Mouse (Mus musculus) cerebellum, adult 18-20 months (tissue): ENCODE results near the gene Tmod1.

Experiments
- DNase-seq, 2 experiments: peaks; one replicate each; pipeline ENCODE4 v3.0.0; 2021

Gene Tmod1

DNA sequence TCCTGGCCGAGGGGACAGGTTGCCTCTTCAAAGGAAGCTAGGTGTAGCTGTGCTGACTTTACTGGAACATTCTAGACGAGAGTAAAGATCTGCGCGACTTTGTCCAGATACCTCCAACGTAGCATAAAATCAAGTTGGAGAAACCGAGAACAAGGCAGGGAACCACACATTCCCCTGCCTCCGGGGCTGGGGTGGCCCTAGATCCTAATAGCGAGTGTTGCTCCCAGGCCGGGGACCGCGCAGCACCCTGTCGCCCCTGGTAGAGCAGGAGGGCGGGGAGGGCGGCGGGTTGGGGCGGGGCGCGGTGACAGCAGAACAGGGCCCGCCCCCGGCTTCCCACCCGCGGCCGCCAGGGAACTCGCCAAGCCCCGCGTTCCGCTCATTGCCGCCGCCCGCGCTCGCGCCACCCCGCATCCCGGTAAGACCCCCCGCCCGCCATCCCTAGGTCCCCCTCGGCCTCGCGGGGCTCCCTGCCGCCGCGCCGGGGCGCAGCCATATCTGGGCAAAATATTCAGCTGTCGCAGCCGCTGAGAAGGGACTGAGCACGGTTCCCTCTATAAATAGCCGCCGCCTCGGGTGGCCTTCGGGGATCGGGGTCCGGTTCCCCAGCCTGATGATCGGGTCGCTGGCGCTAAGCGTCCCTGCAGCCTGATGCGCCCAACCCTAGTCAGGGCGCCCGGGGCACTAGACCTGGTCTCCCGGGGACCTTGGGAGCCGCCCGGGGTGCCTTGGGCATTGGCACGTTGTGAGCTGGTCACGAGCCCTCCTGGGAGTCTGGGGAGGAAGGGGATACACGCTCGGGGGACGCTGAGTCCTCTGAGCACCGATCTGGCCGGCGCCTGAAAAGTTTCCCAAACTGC lies at the start of gene Tmod1:
TSS of gene Tmod1 (plus strand) at position 44 of the 860 bp plus-strand sequence.
- peak; percentile 82 to 88 for DNase-seq

DNA sequence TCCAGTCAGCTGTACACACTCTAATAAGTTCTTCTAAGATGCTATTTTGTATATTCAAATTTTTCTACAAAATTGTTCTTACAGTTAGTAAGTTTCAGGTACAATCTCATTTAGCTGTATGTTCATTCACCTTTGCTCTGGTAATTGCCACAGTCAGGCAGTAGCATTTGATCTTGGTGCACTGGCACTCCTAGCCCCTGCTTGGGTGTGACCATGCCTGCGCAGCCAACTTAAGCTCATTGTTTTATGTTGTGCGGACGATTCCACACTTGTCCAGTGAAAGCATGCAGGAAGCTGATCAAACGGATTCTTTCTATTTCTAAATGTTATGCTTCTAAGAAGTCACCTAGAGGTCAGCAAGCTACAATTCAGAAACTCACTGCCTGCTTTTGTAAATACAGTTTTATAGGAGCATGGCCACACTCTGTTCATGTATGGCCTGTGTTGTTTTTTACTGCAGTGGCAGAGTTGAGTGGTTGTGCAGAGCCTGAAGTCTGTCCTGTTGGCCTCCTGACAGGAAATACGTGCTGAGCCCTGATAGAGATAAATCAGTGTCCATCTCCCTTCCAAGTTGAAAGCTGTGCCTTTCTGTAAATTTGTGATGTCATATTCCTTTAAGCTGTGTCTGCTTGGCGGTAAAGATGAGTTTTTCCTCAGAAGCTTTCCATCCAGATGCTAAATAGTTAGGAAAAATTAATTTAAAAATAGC lies 48.2 kb upstream of the Tmod1 start:
- DNase-seq: no peak

DNA sequence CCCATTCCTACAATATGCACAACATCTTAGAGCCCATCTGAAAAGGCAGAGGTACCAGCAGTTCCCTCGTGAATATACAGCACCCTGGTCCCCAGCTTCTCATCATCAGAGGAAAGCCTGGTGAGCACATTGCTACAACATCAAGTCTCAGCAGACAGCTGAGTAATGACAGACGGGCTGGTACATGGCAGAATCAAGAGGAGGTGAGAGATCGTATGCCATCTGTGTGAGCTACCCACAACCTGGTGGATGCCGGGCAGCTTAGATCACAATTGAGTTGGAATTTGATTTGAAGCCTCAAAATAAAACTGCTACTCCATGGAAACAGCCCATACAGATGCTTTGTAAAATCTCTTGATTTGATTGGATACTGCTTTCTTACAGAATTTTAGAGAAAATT lies 40.2 kb upstream of the Tmod1 start:
- DNase-seq: no peak

DNA sequence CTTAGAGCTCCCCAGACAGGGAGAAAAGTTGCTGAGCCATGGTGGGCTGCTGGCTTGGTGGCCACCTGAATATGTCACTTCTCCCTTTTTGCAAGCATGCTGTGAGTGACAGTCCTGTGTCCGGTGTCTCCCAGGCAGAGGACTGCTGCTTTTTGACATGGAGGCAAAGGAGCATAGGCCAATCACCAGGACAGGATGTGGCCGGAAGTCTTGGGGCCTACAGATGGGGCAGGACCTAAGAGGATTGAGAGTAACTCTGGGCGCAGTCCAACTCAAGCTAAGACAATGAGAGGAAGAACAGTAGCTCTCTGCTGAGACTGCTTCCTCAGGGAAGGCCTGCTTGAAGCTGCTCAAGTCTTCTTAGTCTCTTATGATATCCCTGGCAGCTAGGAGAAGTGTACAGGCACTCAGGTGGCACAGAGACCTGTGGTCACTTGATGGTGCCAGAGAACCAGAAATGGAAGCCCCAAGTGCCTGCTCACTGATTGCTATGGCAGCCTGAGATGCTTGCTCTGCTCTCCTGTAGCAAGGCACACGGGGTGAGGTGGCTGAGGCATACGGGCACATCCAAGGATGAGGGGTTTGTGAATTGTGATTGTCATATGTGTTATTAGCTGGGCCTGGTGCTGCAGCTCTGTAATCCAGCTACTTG lies 30.5 kb upstream of the Tmod1 start:
- peak in 1 of 2 experiments; percentile 14 for DNase-seq

DNA sequence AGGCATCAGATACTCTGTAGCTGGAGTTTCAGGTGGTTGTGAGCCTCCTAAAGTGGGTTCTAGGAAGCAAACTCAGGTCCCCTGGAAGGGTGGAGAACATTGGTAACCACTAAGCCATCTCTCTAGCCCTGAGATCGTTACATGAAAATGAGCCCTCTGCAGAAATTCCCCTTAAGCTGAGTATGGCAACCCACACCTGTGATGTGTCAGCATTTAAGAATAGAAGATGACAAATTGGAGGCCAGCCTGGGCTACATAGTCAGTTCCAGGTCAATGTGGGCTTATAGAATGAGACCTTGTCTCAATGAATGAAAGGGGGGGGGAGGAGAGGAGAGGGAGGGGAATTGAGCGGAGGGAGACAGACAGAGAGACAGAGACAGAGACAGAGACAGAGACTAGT lies 27.0 kb upstream of the Tmod1 start:
- DNase-seq: no peak

DNA sequence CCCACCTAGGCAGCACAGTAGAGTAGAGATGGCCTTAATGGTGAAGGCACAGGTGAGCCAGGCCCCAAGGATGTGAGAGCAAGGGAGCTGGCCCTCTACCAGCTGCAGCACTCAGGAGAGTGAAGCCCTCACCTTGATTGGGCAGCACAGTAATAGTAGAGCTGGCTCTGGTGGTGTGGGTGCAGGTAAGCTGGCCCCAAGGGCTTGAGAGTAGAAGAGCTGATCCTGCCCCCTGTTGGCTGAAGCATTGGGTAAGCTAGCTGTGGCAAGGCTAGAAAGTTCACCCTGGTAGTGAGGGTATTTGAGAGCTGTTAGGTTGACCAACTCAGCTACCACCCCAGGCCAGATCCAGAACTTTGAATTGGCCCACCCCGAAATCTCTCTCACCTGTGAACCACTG lies 23.1 kb upstream of the Tmod1 start:
- DNase-seq: no peak

DNA sequence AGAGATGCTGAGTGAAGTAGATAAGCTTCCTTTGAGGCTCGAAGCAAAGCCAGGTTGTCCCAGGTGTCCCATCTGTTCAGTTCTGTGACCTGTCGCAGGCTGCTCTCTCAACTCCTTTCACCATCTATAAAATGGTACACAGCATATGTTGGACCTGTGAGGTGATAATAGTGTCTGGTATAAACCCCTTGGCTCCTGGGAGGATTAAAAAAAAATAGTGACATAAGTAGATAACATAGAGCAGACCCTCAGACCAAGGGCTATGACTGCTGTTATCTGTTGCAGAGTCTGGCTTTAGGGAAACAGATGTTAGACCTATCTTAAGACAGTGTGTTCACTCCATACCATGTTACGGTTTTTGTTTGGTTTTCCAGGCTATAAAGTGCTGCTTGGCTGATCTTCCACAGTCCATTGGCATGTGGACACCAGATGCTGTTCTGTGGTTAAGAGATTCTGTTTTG lies 15.7 kb upstream of the Tmod1 start:
- DNase-seq: peak; percentile 46 to 59

DNA sequence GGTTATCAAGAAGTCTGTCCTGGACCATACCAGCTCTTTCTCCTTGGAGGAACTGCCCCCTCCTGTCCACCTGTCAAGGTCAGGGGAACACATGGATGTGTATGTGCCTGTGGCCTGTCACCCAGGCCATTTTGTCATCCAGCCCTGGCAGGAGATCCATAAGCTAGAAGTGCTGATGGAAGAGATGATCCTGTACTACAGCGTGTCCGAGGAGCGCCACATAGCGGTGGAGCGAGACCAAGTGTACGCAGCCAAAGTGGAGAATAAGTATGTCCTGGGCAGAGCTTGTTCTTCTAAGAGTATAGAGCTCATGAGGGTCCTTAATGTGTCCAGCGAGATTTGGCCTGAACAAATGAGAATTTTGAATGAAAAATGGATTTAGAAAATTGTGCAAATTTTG lies 12.8 kb upstream of the Tmod1 start:
- DNase-seq: peak in 1 of 2 experiments; percentile 53

DNA sequence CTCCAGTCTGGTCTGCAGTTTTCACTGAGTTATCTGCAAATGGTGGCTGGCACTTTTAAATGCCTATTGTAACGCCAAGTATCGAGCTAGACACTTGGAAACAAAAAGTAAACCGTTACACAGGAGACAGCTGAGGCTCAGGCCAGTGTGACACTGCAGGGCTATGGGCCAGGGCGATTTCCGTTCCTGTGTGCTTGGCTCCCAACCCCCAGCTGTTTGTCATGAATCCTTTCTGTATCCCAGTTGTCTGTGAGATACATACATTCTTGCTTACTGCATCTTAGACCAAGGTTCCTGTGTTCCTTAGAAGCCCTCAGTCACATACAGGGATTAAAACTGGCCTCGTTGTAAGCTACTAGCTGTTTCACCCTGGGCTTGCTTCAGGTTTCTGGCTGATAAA lies 10.5 kb upstream of the Tmod1 start:
- no peak for DNase-seq

DNA sequence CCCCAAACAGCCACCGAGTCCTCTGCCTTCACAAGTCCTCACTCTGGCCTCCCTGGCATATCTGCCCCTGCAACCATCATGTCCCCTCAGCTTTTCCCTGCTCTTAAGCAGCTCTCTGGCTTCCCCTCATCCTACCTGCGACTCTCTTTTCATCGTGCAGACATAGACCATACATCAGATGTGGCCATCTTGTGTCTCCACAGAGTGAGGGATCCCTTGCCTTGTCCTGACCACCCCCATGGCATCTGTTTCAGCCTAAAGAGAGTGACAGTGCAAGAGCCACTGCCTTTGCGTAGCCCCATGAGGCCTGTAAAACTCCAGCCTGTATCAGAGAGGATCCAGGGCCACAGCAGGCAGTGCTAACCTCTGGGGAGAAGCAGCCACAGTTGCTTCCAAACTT lies 10.0 kb upstream of the Tmod1 start:
- no peak for DNase-seq

DNA sequence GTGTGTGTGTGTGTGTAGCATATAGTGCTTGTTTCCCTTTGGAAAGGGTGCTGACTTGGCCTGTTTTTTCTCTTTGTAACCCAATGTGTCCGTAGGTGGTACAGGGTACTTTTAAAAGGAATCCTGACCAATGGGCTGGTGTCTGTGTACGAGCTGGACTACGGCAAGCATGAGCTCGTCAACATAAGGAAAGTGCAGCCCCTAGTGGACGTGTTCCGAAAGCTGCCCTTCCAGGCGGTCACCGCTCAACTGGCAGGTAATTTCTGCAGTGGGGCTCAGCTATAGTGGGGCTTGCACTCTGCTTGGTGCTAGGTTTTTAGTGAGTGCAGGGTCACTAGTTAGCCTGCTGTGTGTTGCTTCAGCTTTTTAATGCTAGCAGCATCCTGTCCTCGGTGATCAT lies 9.2 kb upstream of the Tmod1 start:
- DNase-seq: no peak

DNA sequence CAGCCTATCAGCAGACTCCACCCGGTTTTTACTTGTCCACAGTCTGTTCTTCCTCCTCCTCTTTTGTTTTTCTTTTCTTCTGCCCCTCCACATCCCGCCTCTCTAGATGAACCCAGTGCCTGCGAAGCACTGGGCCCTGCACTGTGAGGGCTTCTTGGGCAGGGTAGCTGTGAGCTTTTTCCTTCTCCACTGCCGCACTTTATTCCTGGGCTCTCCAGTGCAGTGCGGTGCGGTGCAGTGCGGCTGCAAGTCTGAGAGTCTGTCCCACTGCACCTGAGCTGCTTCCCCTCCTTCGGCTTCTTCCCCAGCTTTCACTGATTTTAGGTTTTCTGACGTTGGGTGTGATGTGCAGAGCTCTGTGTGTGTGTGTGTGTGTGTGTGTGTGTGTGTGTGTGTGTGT lies 6.3 kb upstream of the Tmod1 start:
- DNase-seq: no peak

DNA sequence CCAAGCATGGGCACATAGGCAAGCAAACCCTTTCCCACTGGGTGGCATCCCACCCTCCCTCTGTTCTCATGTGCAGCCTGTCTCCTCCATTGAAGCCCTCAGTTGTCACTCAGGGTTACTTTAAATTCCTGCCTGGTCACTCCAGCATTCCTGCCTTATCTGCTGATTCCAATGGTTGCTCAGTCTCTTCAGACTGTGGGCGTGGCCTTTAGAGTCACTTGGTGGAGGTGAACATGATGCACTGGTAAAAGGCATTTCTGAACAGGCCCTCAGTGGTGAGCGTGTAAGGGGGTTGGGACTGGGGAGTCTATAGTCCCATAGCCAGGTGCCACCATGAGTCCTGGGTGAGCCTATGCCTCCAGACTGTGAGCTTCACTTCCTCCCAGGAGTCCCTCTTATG lies 5.5 kb upstream of the Tmod1 start:
- DNase-seq: peak in 1 of 2 experiments; percentile 0

DNA sequence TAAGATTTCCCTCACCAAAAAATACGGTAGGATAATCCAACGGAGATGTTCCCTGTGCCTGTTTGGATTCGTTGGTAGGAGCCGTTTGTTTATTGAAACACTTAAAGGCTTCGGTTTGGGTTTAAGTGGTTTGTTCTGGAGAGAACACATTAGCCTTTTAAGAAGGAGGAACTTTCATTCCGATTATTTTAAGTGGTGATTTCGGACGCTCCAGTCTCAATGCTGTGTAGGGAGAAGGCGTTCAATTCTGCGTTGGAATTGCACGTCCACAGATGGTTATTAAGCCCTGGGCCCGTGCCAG lies 194 bp upstream of the Tmod1 start:
- peak in 1 of 2 experiments; percentile 73 for DNase-seq

DNA sequence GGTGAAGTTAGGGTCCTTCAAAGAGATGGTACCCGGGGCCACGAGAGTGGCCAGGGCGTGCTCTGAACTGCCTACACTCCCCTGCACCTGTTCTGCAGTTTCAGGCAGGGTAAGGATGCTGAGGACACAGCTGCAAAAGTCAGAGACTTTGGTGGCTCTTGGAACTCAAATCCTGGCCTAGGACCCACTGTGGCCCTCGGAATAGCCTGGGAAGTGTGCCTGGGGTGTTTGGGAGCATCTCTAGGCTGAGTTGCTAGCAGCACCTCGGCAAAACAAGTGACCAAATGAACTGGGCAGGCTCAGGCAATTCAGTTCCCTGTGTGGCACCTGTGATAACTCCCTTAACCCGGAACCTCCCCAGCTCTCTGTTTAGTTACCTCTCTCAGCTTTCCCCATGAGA lies 1.2 kb downstream of the Tmod1 start:
- DNase-seq: no peak

DNA sequence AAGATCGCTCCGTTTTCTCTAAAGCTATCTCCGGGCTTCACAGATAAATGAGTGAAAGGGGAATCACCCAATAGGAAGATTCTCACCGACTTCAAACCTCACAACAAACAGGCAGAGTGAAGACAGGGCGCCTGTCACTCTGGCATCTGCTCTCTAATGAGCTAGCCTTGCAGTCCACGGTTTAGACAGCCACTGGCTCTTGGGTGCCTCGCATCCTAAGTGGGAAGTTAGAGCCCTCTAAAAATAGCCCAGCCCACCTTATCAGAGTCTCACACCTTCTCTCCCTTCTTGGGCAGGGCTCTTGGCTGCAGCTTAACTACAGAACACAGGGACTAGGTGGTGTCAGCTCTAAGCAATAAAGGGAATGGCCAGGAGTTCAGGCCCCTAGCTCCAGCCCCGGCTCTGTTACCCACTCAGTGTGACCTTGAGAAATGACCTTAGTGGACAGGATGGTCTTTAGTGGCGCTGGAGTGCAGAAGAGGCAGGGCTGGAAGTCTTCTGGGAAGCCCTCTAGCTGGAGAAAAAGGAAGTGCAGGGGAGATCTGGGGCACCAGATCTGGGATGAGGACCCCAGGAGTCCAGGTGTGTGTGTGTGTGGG lies 2.0 kb downstream of the Tmod1 start:
- peak; percentile 72 to 73 for DNase-seq

DNA sequence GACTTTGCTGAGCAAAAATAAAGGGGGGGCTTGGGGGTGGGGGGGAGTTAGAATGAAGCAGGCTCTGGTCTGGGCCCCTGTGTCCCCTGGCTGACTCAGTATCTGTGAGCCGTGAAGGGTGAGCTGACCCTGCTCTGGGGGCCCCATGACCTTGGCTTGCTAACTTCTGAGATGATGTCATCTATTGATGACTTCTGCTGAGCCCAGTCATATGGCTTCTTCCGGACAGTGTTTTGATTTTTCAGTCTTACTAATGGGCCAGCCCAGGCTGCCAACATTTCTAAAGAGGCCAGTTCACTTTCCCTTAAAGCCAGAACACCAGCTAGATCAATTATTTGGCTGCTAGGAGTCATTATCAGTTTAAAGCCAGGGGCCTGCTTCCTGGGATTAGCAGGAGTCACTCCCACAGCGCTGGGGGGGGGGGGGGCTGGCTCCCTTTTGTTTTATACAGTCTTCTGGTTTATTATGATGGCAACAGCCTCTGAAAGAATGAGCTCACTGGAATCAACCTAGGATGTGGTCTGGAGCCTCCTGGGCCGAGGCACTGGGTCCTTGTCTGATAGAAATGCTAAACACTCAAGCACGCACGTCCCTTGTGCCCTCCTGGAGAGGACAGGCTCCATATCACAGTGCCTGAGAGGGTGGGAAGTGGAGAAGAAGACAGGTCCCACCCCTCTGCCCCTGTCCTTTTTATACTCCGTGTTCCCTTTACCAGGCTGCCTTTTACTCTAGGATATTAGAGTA lies 3.2 kb downstream of the Tmod1 start:
- no peak for DNase-seq

DNA sequence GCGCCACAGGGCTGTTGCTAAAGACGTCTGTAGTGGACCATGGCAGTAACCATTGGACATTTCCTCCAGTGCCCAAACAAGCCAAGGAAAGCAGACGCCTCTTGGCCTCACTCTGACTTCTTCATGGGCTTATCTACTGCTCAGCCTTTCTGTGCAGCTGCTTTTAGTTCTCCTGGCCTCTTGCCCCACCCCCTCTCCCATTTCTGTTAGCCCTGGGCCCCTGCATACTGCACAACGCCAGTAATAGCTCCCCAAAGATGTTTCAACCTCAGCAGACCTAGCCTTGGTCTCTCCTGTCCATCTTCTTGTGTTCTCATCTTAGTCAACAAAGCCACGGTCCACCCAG lies 3.7 kb downstream of the Tmod1 start:
- no peak for DNase-seq

DNA sequence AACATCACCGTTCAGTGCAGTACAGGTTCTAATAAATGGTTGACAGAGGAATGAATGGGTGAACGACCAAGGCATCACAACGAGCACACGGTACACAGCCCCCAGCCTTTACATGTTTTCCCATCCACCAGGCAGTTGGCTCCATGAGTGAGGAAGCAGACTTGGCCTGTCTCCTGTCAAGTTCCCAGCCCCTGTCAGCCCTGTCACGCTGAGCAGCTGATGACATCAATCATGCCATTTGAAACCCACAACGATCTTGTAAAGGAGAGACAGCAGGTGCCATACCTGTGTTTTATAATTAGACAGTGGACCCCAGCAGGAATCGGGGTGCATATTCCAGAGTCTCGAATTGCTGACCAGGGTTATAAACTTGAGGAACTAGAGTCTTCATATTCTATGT lies 4.6 kb downstream of the Tmod1 start:
- DNase-seq: no peak

DNA sequence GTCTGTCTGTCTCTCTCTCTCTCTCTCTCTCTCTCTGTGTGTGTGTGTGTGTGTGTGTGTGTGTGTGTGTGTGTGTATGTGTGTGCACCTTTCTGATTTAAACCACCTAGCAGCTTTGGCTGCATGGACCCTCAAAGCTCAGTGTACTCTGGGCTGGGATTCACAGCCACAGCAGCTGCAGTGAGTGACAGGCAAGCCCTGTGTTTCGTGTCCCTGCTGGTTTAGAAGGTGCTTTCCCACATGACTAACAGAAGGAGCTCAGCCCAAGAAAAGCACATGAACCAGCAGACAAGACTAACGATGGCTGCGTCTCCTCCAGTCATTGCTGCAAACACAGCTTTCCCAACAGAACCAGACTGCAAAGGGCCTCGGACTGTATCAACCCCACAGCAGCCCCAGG lies 9.2 kb downstream of the Tmod1 start:
- DNase-seq: no peak

DNA sequence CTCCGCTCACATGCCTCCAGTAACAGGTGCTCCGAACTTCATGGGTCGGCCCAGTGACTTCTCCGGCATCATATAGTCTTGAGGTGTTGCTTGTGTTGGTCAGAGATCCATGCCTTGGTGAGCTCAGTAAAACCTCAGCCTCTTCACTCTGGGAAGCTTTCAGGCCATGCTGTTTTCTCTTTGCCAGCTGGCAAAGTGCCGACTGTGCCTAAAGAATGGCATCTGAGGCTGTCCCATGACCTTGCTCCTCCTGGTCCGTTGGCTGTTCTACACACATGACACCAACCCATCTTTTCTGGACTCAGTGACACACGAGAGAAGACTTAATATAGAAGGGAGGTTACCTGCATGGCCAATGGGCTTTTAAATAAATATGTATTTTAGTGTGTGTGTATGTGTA lies 9.7 kb downstream of the Tmod1 start:
- DNase-seq: peak in 1 of 2 experiments; percentile 31

DNA sequence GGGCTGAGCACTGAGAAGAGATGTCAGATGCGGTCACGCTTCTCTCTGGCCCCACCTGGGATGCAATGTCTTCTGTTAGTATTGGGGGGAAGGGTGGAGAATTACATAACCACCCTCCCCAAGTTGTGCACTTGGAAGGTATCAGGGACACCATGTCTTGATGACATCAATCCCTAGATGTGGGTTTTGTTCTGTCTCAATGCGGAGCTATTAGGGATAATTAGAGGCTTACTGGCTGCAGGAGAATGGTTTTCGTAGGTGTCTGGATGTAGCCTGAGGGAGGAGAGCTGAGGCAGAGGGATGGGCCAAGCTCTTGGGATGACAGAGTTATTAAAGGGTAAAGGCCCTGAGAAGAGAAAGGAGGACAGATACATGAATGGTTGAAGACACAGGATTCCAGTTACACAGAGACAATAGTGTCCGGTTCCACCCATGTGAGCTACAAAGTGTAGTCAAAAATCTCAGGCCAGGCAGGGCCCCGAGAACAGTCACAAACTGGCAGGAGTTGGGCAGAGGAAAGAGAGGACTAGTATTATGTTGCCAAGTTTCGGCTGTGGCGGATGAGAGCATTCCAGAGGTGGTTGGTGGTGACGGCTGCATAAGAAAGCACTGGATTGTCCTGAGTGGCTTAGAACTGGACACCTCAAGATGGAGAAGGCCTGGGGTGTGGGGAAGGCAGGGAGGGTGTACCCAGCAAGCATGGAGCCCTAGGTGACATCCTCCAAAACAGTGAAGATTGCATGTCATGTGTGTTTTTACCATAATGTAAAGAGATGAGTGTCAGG lies 14.8 kb downstream of the Tmod1 start:
- DNase-seq: no peak
